Mouse (Mus musculus): ENCODE data around the gene 4933425L06Rik. TPM values are rescaled to one million over a fixed set of nuclear protein-coding genes. Genes with fewer than 3 reads are reported as not detected.

Gene 4933425L06Rik
- 0.08 TPM in 1 of 2 replicates, not detected in the other for polyA plus RNA-seq (2015; fragmentation: Nextera tagmentation; extraction: Ambion mirVana)

DNA sequence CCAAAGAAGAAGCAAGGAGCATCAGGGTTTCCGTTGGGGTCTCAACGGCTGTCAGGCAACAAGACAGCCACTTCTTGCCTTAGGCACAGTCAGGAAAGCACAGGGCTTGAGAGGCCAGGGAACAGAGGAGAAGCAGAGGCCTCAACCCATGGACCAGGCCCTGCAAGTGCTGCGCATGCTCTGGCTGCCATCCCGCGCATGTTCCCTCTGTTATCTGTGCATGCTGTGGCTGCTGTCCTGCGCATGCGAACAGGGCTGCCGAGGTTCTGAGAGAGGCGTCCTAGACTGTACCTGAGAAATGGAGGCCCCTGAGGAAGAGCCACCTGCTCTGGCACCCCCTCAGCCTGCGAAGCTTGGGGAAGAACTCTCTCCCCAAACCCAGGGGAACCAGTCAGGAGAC is at the start of gene 4933425L06Rik:
Gene 4933425L06Rik (plus strand): TSS at position 261 of the 400 bp plus-strand sequence.
- no peak for ATAC-seq (replicated peaks)
- Histone ChIP-seq H3K9ac (replicated peaks) (no peak within 1 kb of the TSS), H3K27ac (replicated peaks) (no peak within 1 kb of the TSS), H3K4me3 (no peak within 1 kb of the TSS), H3K27me3 (no peaks in the 10 kb centered on the region), H3K9me3 (no peaks in the 10 kb centered on the region), H3K4me2 (replicated peaks) (no peak within 1 kb of the TSS), H3K4me1 (no peaks in the 10 kb centered on the region), H3K36me3 (no peaks in the 10 kb centered on the region)
- WGBS = 91% methylated on average over 10 of the region's 10 CpGs

DNA sequence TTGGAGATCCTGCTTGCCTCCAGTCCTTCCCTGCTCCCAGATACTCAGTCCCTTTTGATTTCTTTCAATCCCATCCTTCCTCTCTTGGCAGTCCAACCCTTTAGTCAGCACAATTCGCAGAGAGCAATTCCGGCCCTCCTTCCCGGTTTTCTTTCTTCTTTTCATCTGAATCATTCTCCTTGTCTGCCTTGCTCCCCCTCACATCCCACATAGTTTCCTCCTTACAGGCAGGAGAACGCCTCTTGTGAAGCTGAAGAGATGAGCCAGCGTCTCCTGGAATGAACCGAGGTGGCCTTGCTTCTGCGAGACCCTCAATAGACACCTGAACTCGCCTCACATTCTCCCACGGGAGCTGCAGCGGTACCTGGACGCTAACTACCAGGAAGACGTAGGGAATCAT is 44.1 kb upstream of the 4933425L06Rik start:
- Histone ChIP-seq H3K4me3 (no peak overlapping the region), H3K4me2 (replicated peaks) (no peak overlapping the region), H3K9me3 (no peaks in the 10 kb centered on the region), H3K9ac (replicated peaks) (no peak overlapping the region), H3K4me1 (no peaks in the 10 kb centered on the region), H3K27me3 (no peaks in the 10 kb centered on the region), H3K36me3 (no peaks in the 10 kb centered on the region), H3K27ac (replicated peaks) (no peak overlapping the region)
- ATAC-seq (replicated peaks) = no peak
- 88% methylated on average over 12 of the region's 12 CpGs for WGBS

GRCm38 (mm10) chr13:105038334-105038733 is 43.6 kb upstream of the 4933425L06Rik start:
- no peak overlapping the region for H3K4me2 ChIP-seq (replicated peaks)
- H3K9me3 ChIP-seq = no peaks in the 10 kb centered on the region
- H3K4me1 ChIP-seq = no peaks in the 10 kb centered on the region
- ATAC-seq (replicated peaks) = no peak
- H3K36me3 ChIP-seq = no peaks in the 10 kb centered on the region
- H3K27me3 ChIP-seq = no peaks in the 10 kb centered on the region
- no peak overlapping the region for H3K9ac ChIP-seq (replicated peaks)
- WGBS = 70% methylated on average over 5 of the region's 5 CpGs
- H3K4me3 ChIP-seq = no peak overlapping the region
- no peak overlapping the region for H3K27ac ChIP-seq (replicated peaks)

GRCm38 (mm10) chr13:105043882-105044281 is 38.0 kb upstream of the 4933425L06Rik start:
- Histone ChIP-seq H3K27me3 (no peaks in the 10 kb centered on the region), H3K4me2 (replicated peaks) (no peak overlapping the region), H3K9me3 (no peaks in the 10 kb centered on the region), H3K4me3 (no peak overlapping the region), H3K27ac (replicated peaks) (no peak overlapping the region), H3K4me1 (peaks cover 7% of the 10 kb centered on the region), H3K36me3 (no peaks in the 10 kb centered on the region), H3K9ac (replicated peaks) (no peak overlapping the region)
- 37% methylated on average over 3 of the region's 3 CpGs for WGBS
- ATAC-seq (replicated peaks) = 0 out of 2 replicates have a peak, but pooled peaks have one; percentile 39

DNA sequence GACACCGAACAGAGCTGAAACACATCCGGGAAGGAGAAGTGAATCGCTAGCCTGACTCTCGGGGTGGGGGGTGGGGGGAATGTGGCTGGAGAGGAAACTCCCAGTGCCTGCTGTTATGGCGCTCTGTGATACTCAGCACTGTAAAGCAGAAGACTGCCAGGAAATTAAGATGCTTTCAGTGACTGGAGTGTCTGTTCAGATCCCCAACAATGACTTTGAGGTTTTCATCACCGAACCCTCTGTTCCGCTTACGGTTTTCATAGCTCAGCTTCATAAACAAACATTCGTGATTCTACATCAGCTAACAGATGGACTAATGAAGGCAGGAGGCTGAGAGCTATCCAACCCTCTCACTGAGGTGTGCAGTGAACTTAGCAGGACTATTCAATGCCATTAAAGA is 34.5 kb upstream of the 4933425L06Rik start:
- 64% methylated on average over 9 of the region's 9 CpGs for WGBS
- H3K9ac ChIP-seq (replicated peaks) = no peak overlapping the region
- no peaks in the 10 kb centered on the region for H3K27me3 ChIP-seq
- H3K9me3 ChIP-seq = no peaks in the 10 kb centered on the region
- peaks cover 8% of the 10 kb centered on the region for H3K4me1 ChIP-seq
- H3K4me2 ChIP-seq (replicated peaks) = no peak overlapping the region
- H3K36me3 ChIP-seq = no peaks in the 10 kb centered on the region
- H3K27ac ChIP-seq (replicated peaks) = no peak overlapping the region
- peak; percentile 51; the same call in 1 of the 2 replicates for ATAC-seq (replicated peaks)
- H3K4me3 ChIP-seq = no peak overlapping the region

- peaks cover 19% of the 10 kb centered on the region for H3K4me1 ChIP-seq
- H3K36me3 ChIP-seq = no peaks in the 10 kb centered on the region
- H3K4me2 ChIP-seq (replicated peaks) = no peak overlapping the region
- H3K27ac ChIP-seq (replicated peaks) = no peak overlapping the region
- H3K9ac ChIP-seq (replicated peaks) = no peak overlapping the region
- no peak for ATAC-seq (replicated peaks)
- no peaks in the 10 kb centered on the region for H3K27me3 ChIP-seq
- WGBS = 75% methylated on average over 8 of the region's 8 CpGs
- no peak overlapping the region for H3K4me3 ChIP-seq
- H3K9me3 ChIP-seq = no peaks in the 10 kb centered on the region
These were observed 33.3 kb upstream of the 4933425L06Rik start for GRCm38 (mm10) chr13:105048662-105049061.

- Histone ChIP-seq H3K9ac (replicated peaks) (no peak overlapping the region), H3K36me3 (no peaks in the 10 kb centered on the region), H3K4me3 (no peak overlapping the region), H3K4me1 (peaks cover 19% of the 10 kb centered on the region), H3K27ac (replicated peaks) (no peak overlapping the region), H3K27me3 (0 out of 2 replicates have a peak, but pooled peaks cover 3% of the 10 kb centered on the region), H3K9me3 (no peaks in the 10 kb centered on the region), H3K4me2 (replicated peaks) (no peak overlapping the region)
- 51% methylated on average over 6 of the region's 6 CpGs for WGBS
- ATAC-seq (replicated peaks) = no peak
These were observed 30.5 kb upstream of the 4933425L06Rik start for GRCm38 (mm10) chr13:105051432-105051831.

GRCm38 (mm10) chr13:105053618-105054017 is 28.3 kb upstream of the 4933425L06Rik start:
- peak; percentile 20 for ATAC-seq (replicated peaks)
- Histone ChIP-seq H3K27ac (replicated peaks) (peak overlapping the region; percentile 92), H3K4me2 (replicated peaks) (peak overlapping the region; percentile 79), H3K4me3 (peak overlapping the region; percentile 77), H3K9ac (replicated peaks) (peak overlapping the region; percentile 82), H3K9me3 (no peaks in the 10 kb centered on the region), H3K36me3 (no peaks in the 10 kb centered on the region), H3K4me1 (peaks cover 19% of the 10 kb centered on the region), H3K27me3 (0 out of 2 replicates have a peak, but pooled peaks cover 3% of the 10 kb centered on the region)
- WGBS = 1% methylated on average over 12 of the region's 12 CpGs

- peak within 1 kb of the TSS; percentile 92 for H3K27ac ChIP-seq (replicated peaks)
- under 1% methylated on average over 75 of the region's 75 CpGs for WGBS
- H3K27me3 ChIP-seq = 0 out of 2 replicates have a peak, but pooled peaks cover 3% of the 10 kb centered on the region
- ATAC-seq (replicated peaks) = peak; percentile 93
- peaks cover 19% of the 10 kb centered on the region for H3K4me1 ChIP-seq
- H3K36me3 ChIP-seq = no peaks in the 10 kb centered on the region
- no peaks in the 10 kb centered on the region for H3K9me3 ChIP-seq
- H3K4me3 ChIP-seq = peak within 1 kb of the TSS; percentile 77
- H3K4me2 ChIP-seq (replicated peaks) = peak within 1 kb of the TSS; percentile 79
- H3K9ac ChIP-seq (replicated peaks) = peak within 1 kb of the TSS; percentile 82
These were observed 27.6 kb upstream of the 4933425L06Rik start, which contains the start of gene Rgs7bp for GRCm38 (mm10) chr13:105054181-105054940. Gene Rgs7bp, minus strand, starts transcription at chr13:105054930.

DNA sequence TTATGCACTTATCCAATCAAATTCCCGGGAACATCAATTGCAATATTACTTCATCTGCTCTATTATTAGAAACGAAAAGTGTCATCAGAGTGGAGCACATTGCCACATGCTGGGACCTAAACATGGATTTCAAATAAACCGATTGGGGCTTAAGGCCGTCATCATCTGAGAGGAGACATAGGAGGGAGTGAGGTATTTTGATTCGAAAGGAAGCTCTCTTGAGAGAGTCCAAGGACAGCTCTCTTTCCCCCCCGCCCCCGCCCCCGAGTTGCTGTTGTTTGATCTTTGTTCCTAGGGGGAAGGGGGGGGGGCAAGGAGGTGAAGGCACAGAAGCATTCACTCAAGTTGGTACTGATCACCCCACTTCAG is 27.0 kb upstream of the 4933425L06Rik start:
- WGBS = under 1% methylated on average over 7 of the region's 8 CpGs
- Histone ChIP-seq H3K27me3 (0 out of 2 replicates have a peak, but pooled peaks cover 3% of the 10 kb centered on the region), H3K27ac (replicated peaks) (peak overlapping the region; percentile 92), H3K9me3 (no peaks in the 10 kb centered on the region), H3K4me3 (peak overlapping the region; percentile 77), H3K36me3 (no peaks in the 10 kb centered on the region), H3K9ac (replicated peaks) (peak overlapping the region; percentile 82), H3K4me1 (peaks cover 19% of the 10 kb centered on the region), H3K4me2 (replicated peaks) (peak overlapping the region; percentile 79)
- ATAC-seq (replicated peaks) = peak; percentile 44

DNA sequence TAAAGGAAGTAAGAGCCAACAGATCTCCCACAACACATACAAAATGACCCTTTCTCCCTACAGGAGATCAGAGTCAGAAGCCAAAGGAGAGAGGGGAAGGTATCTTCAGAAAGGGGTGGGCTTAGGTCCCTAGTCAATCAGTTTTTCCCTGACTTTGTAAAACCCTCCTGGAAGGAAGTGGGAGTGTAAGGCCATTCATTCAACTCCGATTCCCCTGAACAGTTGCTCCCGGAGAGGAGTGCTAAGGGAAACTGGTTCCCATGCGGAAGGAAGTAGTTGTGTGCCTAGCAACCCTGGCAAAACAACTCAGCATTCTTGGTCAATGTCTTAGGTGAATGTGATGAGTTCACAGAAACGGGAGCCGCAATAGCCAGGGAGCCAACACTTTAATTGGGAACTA is 26.5 kb upstream of the 4933425L06Rik start:
- Histone ChIP-seq H3K27ac (replicated peaks) (peak overlapping the region; percentile 92; the same call in 1 of the 2 replicates), H3K27me3 (0 out of 2 replicates have a peak, but pooled peaks cover 3% of the 10 kb centered on the region), H3K4me2 (replicated peaks) (peak overlapping the region; percentile 79), H3K9ac (replicated peaks) (no peak overlapping the region), H3K36me3 (no peaks in the 10 kb centered on the region), H3K4me1 (peaks cover 19% of the 10 kb centered on the region), H3K9me3 (no peaks in the 10 kb centered on the region), H3K4me3 (peak overlapping the region; percentile 77)
- 17% methylated on average over 5 of the region's 5 CpGs for WGBS
- no peak for ATAC-seq (replicated peaks)

DNA sequence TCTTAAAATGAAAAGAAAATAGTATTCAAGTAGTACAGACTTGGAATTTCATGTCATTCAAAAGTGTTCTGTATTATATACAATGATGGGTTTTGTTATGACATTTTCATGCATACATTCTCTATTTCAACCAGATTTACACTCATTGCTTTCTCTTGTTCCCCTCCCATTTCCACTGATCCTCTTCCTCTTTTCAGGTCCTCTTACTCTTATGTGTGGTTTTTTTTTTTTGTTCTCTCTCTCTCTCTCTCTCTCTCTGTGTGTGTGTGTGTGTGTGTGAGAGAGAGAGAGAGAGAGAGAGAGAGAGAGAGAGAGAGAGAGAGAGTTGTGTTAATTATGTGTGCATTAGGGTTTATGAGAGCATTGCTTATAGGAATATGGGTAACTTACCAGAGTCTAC is 15.8 kb upstream of the 4933425L06Rik start:
- Histone ChIP-seq H3K9me3 (no peaks in the 10 kb centered on the region), H3K27me3 (no peaks in the 10 kb centered on the region), H3K27ac (replicated peaks) (no peak overlapping the region), H3K9ac (replicated peaks) (no peak overlapping the region), H3K4me1 (no peaks in the 10 kb centered on the region), H3K4me3 (no peak overlapping the region), H3K4me2 (replicated peaks) (no peak overlapping the region), H3K36me3 (no peaks in the 10 kb centered on the region)
- no peak for ATAC-seq (replicated peaks)

All from forebrain, embryonic 15.5 days (tissue).